Mouse (Mus musculus) small intestine, adult 2 months (tissue): ENCODE measurements around the gene St6galnac3.

Experiments used
- CTCF ChIP-seq: fragments of 200-500 bp; IDR thresholded peaks from 2 replicates; pipeline ENCODE4 v1.5.1; 2012; ENCODE audit warnings: low read depth, mild to moderate bottlenecking, control low read depth, inconsistent platforms, low read length, moderate library complexity, mixed read lengths; ENCODE audit not compliant: insufficient replicate concordance, insufficient read length; ENCODE audit errors: extremely low read depth
- POLR2A ChIP-seq: fragments of 200-500 bp; IDR thresholded peaks from 2 replicates; pipeline ENCODE4 v1.6.1; 2012; ENCODE audit warnings: low read depth, mild to moderate bottlenecking, control low read depth, inconsistent platforms, low read length, moderate library complexity

DNA sequence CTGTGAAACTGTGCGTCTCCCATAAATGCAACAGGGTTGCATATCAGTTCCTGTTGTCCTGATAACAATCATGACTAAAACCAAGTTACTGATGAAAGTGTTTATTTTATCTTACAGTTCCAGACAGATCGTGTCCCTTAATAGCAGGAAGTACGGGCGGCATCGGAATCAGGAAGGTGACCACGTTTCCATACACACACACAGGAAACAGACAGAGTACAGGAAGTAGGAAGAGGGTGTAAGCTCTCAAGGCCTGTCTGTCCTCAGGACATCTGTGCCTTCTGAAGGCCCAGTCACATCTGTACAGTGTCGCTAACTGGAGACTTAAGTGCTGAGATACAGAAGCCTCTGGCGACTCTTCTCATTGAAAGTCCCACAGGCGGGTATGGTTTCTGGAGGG, 330.8 kb downstream of the St6galnac3 start:
- TF ChIP-seq POLR2A (no peak), CTCF (no peak)
